Mouse (Mus musculus) kidney, postnatal 0 days (tissue): ENCODE data around the gene Slc7a4. TPM values are rescaled to one million over a fixed set of nuclear protein-coding genes. Genes with fewer than 3 reads are reported as not detected.
"Not testable (repeated sequence)": the region's sequence is repeated elsewhere in the genome, so short reads cannot be mapped to it uniquely, and the experiment has no call there.

ENCODE experiments used
- ATAC-seq: fragments of 200-750 bp; cut with Nextera tagmentation; replicated peaks from 2 replicates; pipeline ENCODE4 v1.8.0; 2017; ENCODE audit warnings: low read depth, moderate number of reproducible peaks, moderate TSS enrichment, moderate library complexity; ENCODE audit not compliant: low FRiP score
- DNase-seq: peaks from one replicate; pipeline ENCODE4 v3.0.0-alpha.2; 2016; ENCODE audit warnings: low spot score
- H3K27ac ChIP-seq: fragments of 300-500 bp; sonication (generic); 2 replicates; pipeline ENCODE4 v1.5.1; 2014; ENCODE audit warnings: mild to moderate bottlenecking
- H3K27me3 ChIP-seq: fragments of 300-500 bp; sonication (generic); 2 replicates; pipeline ENCODE4 v1.6.1; 2014; ENCODE audit warnings: low read length, mixed read lengths; ENCODE audit not compliant: insufficient read depth
- H3K36me3 ChIP-seq: fragments of 300-500 bp; sonication (generic); 2 replicates; pipeline ENCODE4 v1.6.1; 2014; ENCODE audit warnings: low read length, mixed read lengths; ENCODE audit not compliant: insufficient read depth
- H3K4me1 ChIP-seq: fragments of 300-500 bp; sonication (generic); replicated peaks from 2 replicates; pipeline ENCODE4 v1.6.1; 2014; ENCODE audit warnings: antibody characterized with exemption, low read length, mixed read lengths; ENCODE audit not compliant: insufficient read depth
- H3K4me2 ChIP-seq: fragments of 300-500 bp; sonication (generic); 2 replicates; pipeline ENCODE4 v1.6.1; 2014; ENCODE audit warnings: mild to moderate bottlenecking, low read length, moderate library complexity, mixed read lengths
- H3K4me3 ChIP-seq: fragments of 300-500 bp; sonication (generic); replicated peaks from 2 replicates; pipeline ENCODE4 v1.5.1; 2014; ENCODE audit warnings: low read depth, low read length
- H3K9ac ChIP-seq: fragments of 300-500 bp; sonication (generic); 2 replicates; pipeline ENCODE4 v1.6.1; 2014; ENCODE audit warnings: low read depth, low read length
- H3K9me3 ChIP-seq: fragments of 300-500 bp; sonication (generic); replicated peaks from 2 replicates; pipeline ENCODE4 v1.6.1; 2016; ENCODE audit warnings: low read length, inconsistent platforms, mixed read lengths
- CTCF ChIP-seq: IDR thresholded peaks from 2 replicates; pipeline ENCODE4 v1.5.1; 2016; ENCODE audit warnings: antibody characterized with exemption, low read depth, mild to moderate bottlenecking, moderate library complexity
- WGBS: fragments of 180-500 bp; shearing (Covaris S2); extraction: QIAGEN DNeasy Blood & Tissue Kit; methylation state at CpG from one replicate; pipeline ENCODE4 v1.1.7; 2014; 5-methylcytosine and 5-hydroxymethylcytosine counted together
- polyA plus RNA-seq: library from polyadenylated mRNA; unstranded; fragments of >200 nt; fragmentation: Nextera tagmentation; extraction: Ambion mirVana; gene quantifications from 2 replicates; pipeline ENCODE4 v1.2.1, GENCODE M21; 2015

Gene Slc7a4
- polyA plus RNA-seq, 1 experiment from 2014 or later: 14.3 TPM

DNA sequence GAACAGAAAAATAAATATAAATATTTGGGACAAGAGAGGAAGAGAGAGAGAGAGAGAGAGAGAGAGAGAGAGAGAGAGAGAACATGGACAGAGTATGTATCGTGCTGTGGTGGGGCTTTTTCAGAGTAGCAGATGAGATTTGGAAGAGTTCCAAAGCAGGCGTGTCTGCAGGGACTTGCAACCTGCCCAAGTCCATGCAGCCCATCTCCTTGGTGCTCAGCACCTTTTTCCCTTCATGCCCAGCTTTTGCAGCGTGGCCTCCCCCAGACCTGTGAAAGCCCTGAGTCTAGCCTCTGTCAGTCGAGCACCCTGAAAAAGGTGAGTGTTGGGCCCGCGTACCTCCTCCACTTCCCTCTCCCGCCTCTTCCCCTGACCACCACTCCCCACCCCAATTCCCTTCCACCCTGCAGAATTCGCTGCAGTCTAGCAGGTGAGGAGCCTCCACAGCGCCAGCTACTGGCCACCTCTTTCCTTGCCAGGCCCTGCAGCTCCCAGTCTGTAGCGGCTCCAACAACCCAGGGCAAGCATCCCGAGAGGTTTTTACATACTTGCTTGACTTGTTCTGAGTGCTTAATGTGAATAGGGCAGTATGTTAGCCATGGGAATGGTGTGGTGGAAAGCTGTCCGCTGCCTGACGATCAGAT is 35.0 kb upstream of the Slc7a4 start:
- Histone ChIP-seq H3K4me2 (peak overlapping the region; percentile 18; the same call in 1 of the 2 replicates), H3K4me1 (peaks cover 9% of the 10 kb centered on the region), H3K9me3 (no peaks in the 10 kb centered on the region), H3K27me3 (no peaks in the 10 kb centered on the region), H3K27ac (no peak overlapping the region), H3K36me3 (peaks cover 8% of the 10 kb centered on the region; the same call in 1 of the 2 replicates), H3K9ac (no peak overlapping the region), H3K4me3 (no peak overlapping the region)
- 10% methylated on average over 13 of the region's 13 CpGs for WGBS
- peak; percentile 58 for DNase-seq
- peak; percentile 84 for TF ChIP-seq CTCF
- peak; percentile 70 for ATAC-seq

GRCm38 (mm10) chr16:17616212-17616611 is 33.2 kb upstream of the Slc7a4 start:
- Histone ChIP-seq H3K4me1 (peaks cover 9% of the 10 kb centered on the region), H3K4me2 (no peak overlapping the region), H3K9ac (no peak overlapping the region), H3K9me3 (no peaks in the 10 kb centered on the region), H3K36me3 (no peaks in the 10 kb centered on the region), H3K4me3 (no peak overlapping the region), H3K27ac (no peak overlapping the region), H3K27me3 (no peaks in the 10 kb centered on the region)
- ATAC-seq (no peak), DNase-seq (no peak)
- TF ChIP-seq CTCF: no peak
- WGBS: 80% methylated on average over 5 of the region's 5 CpGs

DNA sequence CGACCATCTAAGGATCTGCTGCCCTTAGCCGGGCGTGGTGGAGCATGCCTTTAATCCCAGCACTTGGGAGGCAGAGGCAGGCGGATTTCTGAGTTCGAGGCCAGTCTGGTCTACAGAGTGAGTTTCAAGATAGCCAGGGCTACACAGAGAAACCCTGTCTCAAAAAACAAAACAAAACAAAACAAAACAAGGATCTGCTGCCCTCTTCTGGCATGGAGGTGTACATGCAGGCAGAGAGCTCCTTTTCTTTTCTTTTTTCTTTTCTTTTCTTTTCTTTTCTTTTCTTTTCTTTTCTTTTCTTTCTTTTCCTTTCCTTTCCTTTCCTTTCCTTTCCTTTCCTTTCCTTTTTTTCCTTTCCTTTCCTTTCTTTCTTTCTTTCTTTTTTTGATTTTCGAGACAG is 31.7 kb upstream of the Slc7a4 start:
- not testable (repeated sequence) for H3K4me2 ChIP-seq, H3K27me3 ChIP-seq, H3K9ac ChIP-seq, H3K4me3 ChIP-seq, H3K27ac ChIP-seq, H3K9me3 ChIP-seq, H3K4me1 ChIP-seq, ATAC-seq, H3K36me3 ChIP-seq, DNase-seq
- WGBS: 94% methylated on average over 6 of the region's 6 CpGs
- peak; percentile 75 for TF ChIP-seq CTCF

GRCm38 (mm10) chr16:17611383-17611782 is 28.4 kb upstream of the Slc7a4 start:
- no peak overlapping the region for H3K4me2 ChIP-seq
- H3K27me3 ChIP-seq: no peaks in the 10 kb centered on the region
- no peaks in the 10 kb centered on the region for H3K4me1 ChIP-seq
- no peak overlapping the region for H3K9ac ChIP-seq
- WGBS: 61% methylated on average over 4 of the region's 4 CpGs
- H3K27ac ChIP-seq: no peak overlapping the region
- H3K9me3 ChIP-seq: no peaks in the 10 kb centered on the region
- TF ChIP-seq CTCF: no peak
- DNase-seq (no peak), ATAC-seq (no peak)
- no peak overlapping the region for H3K4me3 ChIP-seq
- H3K36me3 ChIP-seq: no peaks in the 10 kb centered on the region

GRCm38 (mm10) chr16:17605684-17606083 is 22.7 kb upstream of the Slc7a4 start:
- no peaks in the 10 kb centered on the region for H3K27me3 ChIP-seq
- no peak overlapping the region for H3K4me3 ChIP-seq
- DNase-seq: no peak
- no peaks in the 10 kb centered on the region for H3K9me3 ChIP-seq
- no peak overlapping the region for H3K9ac ChIP-seq
- no peak for TF ChIP-seq CTCF
- WGBS: 65% methylated on average over 5 of the region's 5 CpGs
- H3K4me1 ChIP-seq: no peaks in the 10 kb centered on the region
- no peak overlapping the region for H3K27ac ChIP-seq
- no peak overlapping the region for H3K4me2 ChIP-seq
- ATAC-seq: no peak
- H3K36me3 ChIP-seq: no peaks in the 10 kb centered on the region

GRCm38 (mm10) chr16:17604941-17605340 is 21.9 kb upstream of the Slc7a4 start:
- Histone ChIP-seq H3K4me1 (no peaks in the 10 kb centered on the region), H3K9me3 (no peaks in the 10 kb centered on the region), H3K4me2 (no peak overlapping the region), H3K9ac (no peak overlapping the region), H3K36me3 (no peaks in the 10 kb centered on the region), H3K27ac (no peak overlapping the region), H3K4me3 (no peak overlapping the region), H3K27me3 (no peaks in the 10 kb centered on the region)
- TF ChIP-seq CTCF: no peak
- no peak for DNase-seq
- no peak for ATAC-seq
- 66% methylated on average over 4 of the region's 4 CpGs for WGBS
